Mouse (Mus musculus): ENCODE results near the gene Cadm2.
A peak's percentile ranks its signal among the peaks of the same experiment; 100 is the strongest.

Cadm2 gene

GRCm38 (mm10) chr16:67620826-67621505 lies at the start of gene Cadm2:
TSS of gene Cadm2 (minus strand) at chr16:67620908.
- DNase-seq = peak; percentile 69

GRCm38 (mm10) chr16:67646930-67647329 lies 26.2 kb upstream of the Cadm2 start:
- no peak for DNase-seq

- DNase-seq = no peak
Observed at GRCm38 (mm10) chr16:67643651-67644050, 22.9 kb upstream of the Cadm2 start.

GRCm38 (mm10) chr16:67619906-67620781 lies 564 bp downstream of the Cadm2 start:
- peak; percentile 12 for DNase-seq

- DNase-seq = no peak
Observed at GRCm38 (mm10) chr16:67619416-67619815, 1.3 kb downstream of the Cadm2 start.

- no peak for DNase-seq
Observed at GRCm38 (mm10) chr16:67618817-67619216, 1.9 kb downstream of the Cadm2 start.

GRCm38 (mm10) chr16:67617811-67618210 lies 2.9 kb downstream of the Cadm2 start:
- DNase-seq = no peak

GRCm38 (mm10) chr16:67617256-67617655 lies 3.5 kb downstream of the Cadm2 start:
- no peak for DNase-seq

GRCm38 (mm10) chr16:67613876-67614275 lies 6.8 kb downstream of the Cadm2 start:
- DNase-seq = no peak

- no peak for DNase-seq
Observed at GRCm38 (mm10) chr16:67610904-67611681, 9.6 kb downstream of the Cadm2 start.

GRCm38 (mm10) chr16:67609116-67609515 lies 11.6 kb downstream of the Cadm2 start:
- no peak for DNase-seq

GRCm38 (mm10) chr16:67608499-67608898 lies 12.2 kb downstream of the Cadm2 start:
- DNase-seq = no peak

- DNase-seq = no peak
Observed at GRCm38 (mm10) chr16:67605661-67606060, 15.0 kb downstream of the Cadm2 start.

- DNase-seq = no peak
Observed at GRCm38 (mm10) chr16:67599981-67600380, 20.7 kb downstream of the Cadm2 start.

GRCm38 (mm10) chr16:67598841-67599240 lies 21.9 kb downstream of the Cadm2 start:
- DNase-seq = no peak

GRCm38 (mm10) chr16:67591015-67591414 lies 29.7 kb downstream of the Cadm2 start:
- DNase-seq = no peak

GRCm38 (mm10) chr16:67578842-67579517 lies 41.7 kb downstream of the Cadm2 start:
- no peak for DNase-seq

GRCm38 (mm10) chr16:67575557-67575956 lies 45.2 kb downstream of the Cadm2 start:
- no peak for DNase-seq

- DNase-seq = no peak
Observed at GRCm38 (mm10) chr16:67526992-67527391, 93.7 kb downstream of the Cadm2 start.

GRCm38 (mm10) chr16:67524878-67525277 lies 95.8 kb downstream of the Cadm2 start:
- no peak for DNase-seq

GRCm38 (mm10) chr16:67518311-67518710 lies 102.4 kb downstream of the Cadm2 start:
- DNase-seq = no peak

- no peak for DNase-seq
Observed at GRCm38 (mm10) chr16:67515549-67515948, 105.2 kb downstream of the Cadm2 start.

GRCm38 (mm10) chr16:67509079-67509478 lies 111.6 kb downstream of the Cadm2 start:
- no peak for DNase-seq
